Mouse (Mus musculus) lung, adult 18-20 months (tissue): ENCODE measurements around the gene Csnk1d.

Experiments used
- DNase-seq, 2 experiments: peaks; one replicate each; pipeline ENCODE4 v3.0.0; 2022; ENCODE audit warnings: mixed read lengths in 2 of 2

Csnk1d gene

GRCm38 (mm10) chr11:120984448-120985330 is 6.4 kb downstream of the Csnk1d start:
- peak in 1 of 2 experiments; percentile 19 for DNase-seq

GRCm38 (mm10) chr11:120982459-120982858 is 8.7 kb downstream of the Csnk1d start:
- no peak for DNase-seq

GRCm38 (mm10) chr11:120981661-120982060 is 9.5 kb downstream of the Csnk1d start:
- DNase-seq = no peak

GRCm38 (mm10) chr11:120980427-120981035 is 10.6 kb downstream of the Csnk1d start:
- DNase-seq = peak; percentile 70 to 81

- DNase-seq = no peak
Observed at GRCm38 (mm10) chr11:120979711-120980426, 11.3 kb downstream of the Csnk1d start.

GRCm38 (mm10) chr11:120973318-120973717 is 17.8 kb downstream of the Csnk1d start:
- no peak for DNase-seq

- no peak for DNase-seq
Observed at GRCm38 (mm10) chr11:120971237-120971636, 19.9 kb downstream of the Csnk1d start.

GRCm38 (mm10) chr11:120969742-120970141 is 21.4 kb downstream of the Csnk1d start:
- DNase-seq = no peak

- DNase-seq = no peak
Observed at GRCm38 (mm10) chr11:120965587-120965986, 25.5 kb downstream of the Csnk1d start.

- DNase-seq = no peak
Observed at GRCm38 (mm10) chr11:120964195-120965157, 26.7 kb downstream of the Csnk1d start.

- no peak for DNase-seq
Observed at GRCm38 (mm10) chr11:120962909-120963308, 28.2 kb downstream of the Csnk1d start.

- no peak for DNase-seq
Observed at GRCm38 (mm10) chr11:120962050-120962771, 28.9 kb downstream of the Csnk1d start.

- DNase-seq = no peak
Observed at GRCm38 (mm10) chr11:120961594-120961993, 29.5 kb downstream of the Csnk1d start.

GRCm38 (mm10) chr11:120960248-120960647 is 30.9 kb downstream of the Csnk1d start:
- no peak for DNase-seq

- no peak for DNase-seq
Observed at GRCm38 (mm10) chr11:120959564-120959963, 31.6 kb downstream of the Csnk1d start.

GRCm38 (mm10) chr11:120959066-120959465 is 32.1 kb downstream of the Csnk1d start:
- no peak for DNase-seq

- DNase-seq = peak; percentile 62 to 68
Observed at GRCm38 (mm10) chr11:120957731-120958257, 33.3 kb downstream of the Csnk1d start.

- DNase-seq = no peak
Observed at GRCm38 (mm10) chr11:120957052-120957451, 34.1 kb downstream of the Csnk1d start.

GRCm38 (mm10) chr11:120955701-120956100 is 35.4 kb downstream of the Csnk1d start:
- DNase-seq = no peak

- peak; percentile 58 to 74 for DNase-seq
Observed at GRCm38 (mm10) chr11:120954936-120955335, 36.2 kb downstream of the Csnk1d start.
